Mouse (Mus musculus) urinary bladder, adult 2 months (tissue): Measurements from ENCODE around the gene Kcna3. TPM values are rescaled to one million over a fixed set of nuclear protein-coding genes. Genes with fewer than 3 reads are reported as not detected.

Experiments used
- DNase-seq: peaks from one replicate; pipeline ENCODE4 v3.0.0; 2022; ENCODE audit warnings: low spot score
- polyA plus RNA-seq: library from polyadenylated mRNA; depleted of rRNA; stranded (reverse); fragments of >200 nt; gene quantifications from 2 replicates; pipeline ENCODE4 v1.2.3, GENCODE M21; 2012; rRNA removed

The Kcna3 gene
- polyA plus RNA-seq, 1 experiment, result 0.18 TPM

- no peak for DNase-seq
Observed at GRCm38 (mm10) chr3:107065510-107066095, 29.6 kb downstream of the Kcna3 start.

GRCm38 (mm10) chr3:107066165-107066850 is 30.3 kb downstream of the Kcna3 start:
- DNase-seq, result no peak

GRCm38 (mm10) chr3:107067245-107067644 is 31.3 kb downstream of the Kcna3 start:
- no peak for DNase-seq

DNA sequence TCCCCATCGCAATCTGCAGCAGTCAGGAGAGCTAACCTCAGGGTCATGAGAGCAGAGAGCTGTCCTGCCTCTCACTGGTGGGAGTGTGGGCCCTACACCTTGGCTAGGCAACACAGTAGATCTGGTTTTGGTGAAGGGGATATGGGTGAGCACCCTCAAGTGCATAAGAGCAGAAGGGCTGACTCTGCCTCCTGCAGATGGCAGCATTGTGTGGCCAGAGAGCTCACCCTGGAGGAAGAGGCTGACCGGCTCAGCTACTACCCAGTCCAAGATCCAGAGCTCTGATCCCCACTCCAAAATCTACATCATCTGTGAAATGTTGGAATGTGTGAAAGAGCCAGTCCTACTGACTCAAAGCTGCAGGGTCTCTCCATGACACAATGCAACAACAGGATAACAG is 37.9 kb downstream of the Kcna3 start:
- DNase-seq, result no peak

DNA sequence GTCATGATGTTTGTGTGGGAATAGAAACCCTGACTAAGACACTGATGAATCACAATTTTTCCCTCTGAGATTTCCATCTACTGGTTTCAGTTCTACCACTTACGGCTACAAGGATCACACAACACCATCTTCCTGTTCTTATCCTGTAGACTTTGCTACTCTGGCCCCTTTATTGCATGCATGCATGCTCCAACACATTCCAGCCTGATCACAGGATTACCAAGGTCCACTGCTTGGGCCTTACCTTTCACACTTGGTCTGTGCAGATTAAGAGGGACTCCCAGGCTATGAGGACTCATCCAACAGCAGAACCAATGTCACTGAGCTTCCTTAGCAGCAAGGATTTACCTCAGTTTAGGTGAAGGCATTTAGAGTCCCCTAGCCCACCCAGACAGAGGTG is 39.7 kb downstream of the Kcna3 start:
- DNase-seq, result no peak

DNA sequence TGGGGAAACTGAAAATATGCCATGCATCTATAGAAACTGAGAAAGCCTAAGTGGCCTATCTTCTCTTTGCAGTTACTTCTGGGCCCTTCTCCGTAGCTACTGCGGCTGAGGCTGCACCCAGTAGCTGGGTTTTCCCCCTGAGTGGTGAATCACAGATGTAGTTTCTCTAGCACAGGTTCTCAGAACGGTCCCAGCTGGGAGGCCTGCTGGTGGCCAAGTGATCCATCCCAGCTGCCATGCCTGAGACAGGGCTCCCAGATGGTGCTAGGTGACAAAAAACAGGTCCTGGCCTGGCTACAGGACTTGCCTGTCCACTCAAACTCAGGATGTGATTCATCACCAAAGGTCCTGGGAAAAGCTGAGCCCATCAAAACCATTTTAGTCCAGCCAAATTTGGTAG is 40.7 kb downstream of the Kcna3 start:
- DNase-seq, result no peak

DNA sequence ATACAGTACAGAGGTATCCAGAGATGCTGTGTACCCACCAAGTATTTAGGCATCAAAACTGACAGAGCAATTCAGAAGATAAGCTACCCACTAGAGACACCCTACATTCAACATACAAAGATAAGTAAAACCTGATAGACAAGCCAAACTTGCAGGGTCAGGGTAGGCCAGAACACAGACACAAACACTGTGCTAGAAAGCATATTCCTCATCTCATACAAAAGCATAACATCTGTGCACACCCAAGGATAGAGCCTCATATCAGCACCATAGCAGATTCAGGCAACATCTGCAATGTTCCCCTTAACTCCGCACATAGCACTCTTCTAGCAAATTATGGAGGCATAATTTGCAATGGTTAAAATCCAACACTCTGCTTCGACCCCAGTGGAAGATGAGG is 41.1 kb downstream of the Kcna3 start:
- no peak for DNase-seq

GRCm38 (mm10) chr3:107080803-107081202 is 44.8 kb downstream of the Kcna3 start:
- DNase-seq, result no peak

- DNase-seq, result no peak
Observed at GRCm38 (mm10) chr3:107081227-107081626, 45.3 kb downstream of the Kcna3 start.

GRCm38 (mm10) chr3:107084586-107084985 is 48.6 kb downstream of the Kcna3 start:
- DNase-seq, result no peak

DNA sequence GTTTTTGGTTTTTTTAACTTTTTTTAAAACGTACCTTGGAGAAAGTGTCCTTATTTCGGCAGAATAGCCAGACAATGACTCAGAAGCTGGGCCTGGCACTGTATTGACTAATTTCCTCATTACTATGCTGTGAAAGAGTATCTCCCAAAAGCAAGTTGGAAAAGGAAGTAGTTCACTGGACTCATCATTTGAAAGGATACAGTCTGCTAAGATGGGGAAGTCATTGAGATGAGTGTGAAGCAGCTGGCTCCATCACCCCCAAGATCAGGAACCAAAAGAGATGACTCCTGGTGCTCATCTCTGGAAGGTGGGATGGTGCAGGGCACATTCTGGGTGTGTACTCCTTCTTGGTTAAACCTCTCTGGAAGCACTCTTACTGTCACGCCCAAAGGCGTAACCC is 51.4 kb downstream of the Kcna3 start:
- no peak for DNase-seq

Other genes starting within 250 kb of the Kcna3 start
- gene Cd53, start 246.0 kb upstream of the Kcna3 start, polyA plus RNA-seq, result 15.5 and 16.6 TPM in 2 replicates
- not detected in 2 replicates for gene Olfr266, start 209.9 kb upstream of the Kcna3 start, polyA plus RNA-seq
- 4.9 and 6.2 TPM in 2 replicates for gene Kcna2, start 65.0 kb downstream of the Kcna3 start, polyA plus RNA-seq
- gene Kcna10, start 146.9 kb downstream of the Kcna3 start, polyA plus RNA-seq, result not detected in 2 replicates
- gene Cym, start 185.6 kb downstream of the Kcna3 start, polyA plus RNA-seq, result 0.07 TPM in 1 of 2 replicates, not detected in the other
- not detected in 2 replicates for gene A630076J17Rik, start 194.4 kb downstream of the Kcna3 start, polyA plus RNA-seq
- 0.03 and 0.04 TPM in 2 replicates for gene Prok1, start 203.5 kb downstream of the Kcna3 start, polyA plus RNA-seq
- 121 and 139 TPM in 2 replicates for gene Lamtor5, start 242.7 kb downstream of the Kcna3 start, polyA plus RNA-seq